Comparison of ENCODE assay signal across 29 mouse cellular contexts in the genomic region with DNA sequence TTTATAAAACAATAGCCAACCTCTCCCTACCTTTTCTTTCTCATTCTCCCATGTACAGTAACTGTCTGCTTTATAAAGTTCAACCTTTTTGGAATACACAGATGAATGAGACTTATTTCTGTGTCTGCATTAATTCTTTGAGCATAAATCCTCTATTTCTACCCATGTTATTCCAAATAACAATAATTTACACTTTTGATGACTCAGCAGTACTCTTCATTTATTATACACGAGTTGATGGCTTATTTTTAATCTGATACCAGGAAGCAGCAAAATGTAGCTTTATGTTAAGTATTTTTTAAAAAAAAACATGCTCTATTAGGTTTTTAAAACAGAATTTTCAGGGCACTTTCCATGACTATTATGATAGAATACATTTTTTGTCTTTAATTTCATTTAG.
"Had no signal": no experiment of that assay in that cellular context is flagged by ENCODE, and none has a peak within 500 bp of the region (broad histone marks: within the 10 kb centered on the region; RNA-seq: fewer than 3 reads in every experiment).

No protein-coding gene starts in this region.

- H3K36me3 ChIP-seq: limb, embryonic 10.5 days; limb, embryonic 12.5 days; limb, embryonic 13.5 days; limb, embryonic 15.5 days; liver, embryonic 12.5 days; liver, embryonic 13.5 days; liver, embryonic 15.5 days; lung, embryonic 15.5 days; midbrain, embryonic 10.5 days; midbrain, embryonic 12.5 days; midbrain, embryonic 13.5 days; midbrain, embryonic 15.5 days had no signal

- H3K27me3 ChIP-seq: limb, embryonic 12.5 days; limb, embryonic 13.5 days; limb, embryonic 15.5 days; liver, embryonic 12.5 days; liver, embryonic 13.5 days; liver, embryonic 15.5 days; lung, embryonic 15.5 days; megakaryocyte, embryonic 14.5 days; midbrain, embryonic 12.5 days; midbrain, embryonic 13.5 days; midbrain, embryonic 15.5 days had no signal

- H3K9me3 ChIP-seq: limb, embryonic 10.5 days; limb, embryonic 12.5 days; limb, embryonic 13.5 days; limb, embryonic 15.5 days; liver, embryonic 12.5 days; liver, embryonic 13.5 days; liver, embryonic 15.5 days; lung, embryonic 15.5 days; midbrain, embryonic 10.5 days; midbrain, embryonic 12.5 days; midbrain, embryonic 13.5 days; midbrain, embryonic 15.5 days had no signal

- H3K4me3 ChIP-seq: limb, embryonic 10.5 days; limb, embryonic 12.5 days; limb, embryonic 13.5 days; limb, embryonic 15.5 days; liver, embryonic 12.5 days; liver, embryonic 13.5 days; liver, embryonic 15.5 days; lung, embryonic 15.5 days; megakaryocyte, embryonic 14.5 days; midbrain, embryonic 10.5 days; midbrain, embryonic 12.5 days; midbrain, embryonic 13.5 days; midbrain, embryonic 15.5 days; myocyte had no signal

- H3K9ac ChIP-seq: limb, embryonic 12.5 days; limb, embryonic 13.5 days; limb, embryonic 15.5 days; liver, embryonic 12.5 days; liver, embryonic 13.5 days; liver, embryonic 14.5 days; liver, embryonic 15.5 days; liver, postnatal 0 days; lung, embryonic 14.5 days; lung, embryonic 15.5 days; midbrain, embryonic 12.5 days; midbrain, embryonic 13.5 days; midbrain, embryonic 15.5 days had no signal

- H3K4me1 ChIP-seq: liver, embryonic 12.5 days; liver, embryonic 13.5 days; liver, embryonic 15.5 days; megakaryocyte, embryonic 14.5 days; midbrain, embryonic 13.5 days; midbrain, embryonic 15.5 days had no signal

- H3K27ac ChIP-seq: limb, embryonic 10.5 days; limb, embryonic 12.5 days; limb, embryonic 13.5 days; limb, embryonic 15.5 days; liver, embryonic 12.5 days; liver, embryonic 13.5 days; liver, embryonic 14.5 days; liver, embryonic 15.5 days; lung, embryonic 15.5 days; macrophage; midbrain, embryonic 10.5 days; midbrain, embryonic 12.5 days; midbrain, embryonic 13.5 days; midbrain, embryonic 15.5 days had no signal

- DNase-seq: left cerebral cortex, postnatal 4 days; liver; liver, embryonic 13.5 days; liver, postnatal 0 days; lung, adult 18-20 months; lung, adult 2 months; lung, embryonic 14.5 days; lung, postnatal 10 days; lung, postnatal 14 days; lung, postnatal 36 days; lung, postnatal 4 days; midbrain, embryonic 14.5 days had no signal

- H3K4me2 ChIP-seq: limb, embryonic 12.5 days; limb, embryonic 13.5 days; limb, embryonic 15.5 days; liver, embryonic 11.5 days; liver, embryonic 12.5 days; liver, embryonic 13.5 days; liver, embryonic 15.5 days; lung, embryonic 14.5 days; lung, embryonic 15.5 days; midbrain, embryonic 11.5 days; midbrain, embryonic 12.5 days; midbrain, embryonic 13.5 days; midbrain, embryonic 15.5 days had no signal
